Mouse (Mus musculus): ENCODE results near the gene Gm6685. TPM values are rescaled to one million over a fixed set of nuclear protein-coding genes. Genes with fewer than 3 reads are reported as not detected.

The Gm6685 gene
- not detected in 2 replicates for polyA plus RNA-seq (2012; rRNA removed)

GRCm38 (mm10) chr11:28339224-28340150, at the start of gene Gm6685:
Gm6685 (minus strand) TSS chr11:28339867.

Other genes with a start within 250 kb of the Gm6685 start
- 0.01 and 0.03 TPM in 2 replicates for gene Ccdc85a, start 244.5 kb upstream of the Gm6685 start, polyA plus RNA-seq (2012; rRNA removed)

All from liver, embryonic 14 days (tissue).